Mouse (Mus musculus) kidney, embryonic 16.5 days (tissue): ENCODE data around the gene Sema6c. TPM values are rescaled to one million over a fixed set of nuclear protein-coding genes. Genes with fewer than 3 reads are reported as not detected.
A peak's percentile ranks its signal among the peaks of the same experiment; 100 is the strongest.
"Not testable (repeated sequence)": the region's sequence is repeated elsewhere in the genome, so short reads cannot be mapped to it uniquely, and the experiment has no call there.

Source experiments
- ATAC-seq: fragments of 200-750 bp; cut with Nextera tagmentation; 2 replicates; pipeline ENCODE4 v1.8.0; 2017; ENCODE audit warnings: moderate TSS enrichment; ENCODE audit not compliant: low FRiP score, low TSS enrichment
- H3K27ac ChIP-seq: fragments of 300-500 bp; sonication (generic); 2 replicates; pipeline ENCODE4 v1.5.1; 2014; ENCODE audit warnings: low read length
- H3K27me3 ChIP-seq: fragments of 300-500 bp; sonication (generic); 2 replicates; pipeline ENCODE4 v1.6.1; 2014; ENCODE audit warnings: low read length, control low read depth, mixed read lengths; ENCODE audit not compliant: insufficient read depth
- H3K36me3 ChIP-seq: fragments of 300-500 bp; sonication (generic); 2 replicates; pipeline ENCODE4 v1.6.1; 2014; ENCODE audit warnings: low read length, control low read depth, mixed read lengths; ENCODE audit not compliant: insufficient read depth
- H3K4me1 ChIP-seq: fragments of 300-500 bp; sonication (generic); 2 replicates; pipeline ENCODE4 v1.6.1; 2014; ENCODE audit warnings: low read length, control low read depth, mixed read lengths; ENCODE audit not compliant: insufficient read depth
- H3K4me2 ChIP-seq: fragments of 300-500 bp; sonication (generic); replicated peaks from 2 replicates; pipeline ENCODE4 v1.6.1; 2014; ENCODE audit warnings: low read depth, low read length
- H3K4me3 ChIP-seq: fragments of 300-500 bp; sonication (generic); 2 replicates; pipeline ENCODE4 v1.5.1; 2014; ENCODE audit warnings: mild to moderate bottlenecking, low read length
- H3K9ac ChIP-seq: fragments of 300-500 bp; sonication (generic); replicated peaks from 2 replicates; pipeline ENCODE4 v1.6.1; 2014; ENCODE audit warnings: low read length
- H3K9me3 ChIP-seq: fragments of 300-500 bp; sonication (generic); 2 replicates; pipeline ENCODE4 v1.6.1; 2016; ENCODE audit warnings: low read length, control low read depth
- WGBS: fragments of 180-500 bp; shearing (Covaris S2); extraction: QIAGEN DNeasy Blood & Tissue Kit; methylation state at CpG from one replicate; pipeline ENCODE4 v1.1.7; 2014; 5-methylcytosine and 5-hydroxymethylcytosine counted together
- polyA plus RNA-seq: library from polyadenylated mRNA; unstranded; fragments of >200 nt; fragmentation: Nextera tagmentation; extraction: Ambion mirVana; gene quantifications from 2 replicates; pipeline ENCODE4 v1.2.1, GENCODE M21; 2015

The Sema6c gene
- polyA plus RNA-seq, 1 experiment from 2014 or later = 3.0 TPM

DNA sequence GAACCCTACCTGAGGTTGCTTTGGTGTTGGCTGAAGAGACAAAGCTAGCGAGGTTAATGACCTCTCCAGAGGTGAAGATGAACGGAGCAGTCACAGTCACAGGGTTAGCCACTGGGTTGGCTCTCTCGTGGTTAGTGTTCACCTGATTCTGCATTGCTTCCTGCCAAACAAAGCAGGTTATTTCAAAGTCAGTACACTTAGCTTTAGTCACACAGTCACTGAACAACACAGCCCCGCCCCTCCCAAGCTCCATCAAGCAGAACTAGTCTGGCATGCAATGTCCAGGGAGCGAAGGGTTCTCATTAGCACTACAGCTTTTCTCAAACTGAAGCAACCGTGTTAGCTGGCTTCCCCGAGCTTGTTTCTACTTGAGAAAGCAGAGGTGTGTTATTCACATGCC, 39.9 kb downstream of the Sema6c start:
- peak; percentile 93 for ATAC-seq

DNA sequence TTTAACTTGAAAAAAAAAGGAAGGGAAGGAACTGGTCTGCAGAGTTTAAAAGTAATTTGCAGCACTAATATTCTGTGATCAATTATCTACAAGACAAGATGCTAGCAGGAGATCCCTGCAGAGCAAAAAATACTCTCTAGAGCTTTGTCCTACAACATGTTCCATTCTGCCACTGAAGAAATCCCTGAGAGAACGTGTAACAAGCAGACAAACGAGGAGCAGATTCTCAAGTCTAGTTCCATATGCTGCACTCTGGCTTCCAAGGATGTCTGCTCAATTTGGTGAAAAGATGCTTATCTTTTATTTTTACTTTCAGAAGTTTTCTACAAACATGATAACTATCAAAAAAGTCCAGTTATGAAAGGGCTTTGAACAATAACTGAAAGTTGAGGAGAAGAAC, 40.3 kb downstream of the Sema6c start:
- no peaks in the 10 kb centered on the region for H3K9me3 ChIP-seq
- peaks cover 64% of the 10 kb centered on the region for H3K36me3 ChIP-seq
- WGBS = 71% methylated on average over 2 of the region's 2 CpGs
- no peak overlapping the region for H3K9ac ChIP-seq
- H3K27ac ChIP-seq = peak overlapping the region; percentile 83
- no peak overlapping the region for H3K4me3 ChIP-seq
- H3K4me2 ChIP-seq = no peak overlapping the region
- H3K27me3 ChIP-seq = no peaks in the 10 kb centered on the region
- ATAC-seq = no peak
- H3K4me1 ChIP-seq = no peaks in the 10 kb centered on the region

More for the DNA sequence above, 39.9 kb downstream of the Sema6c start:
- H3K27me3 ChIP-seq = no peaks in the 10 kb centered on the region
- H3K9ac ChIP-seq = no peak overlapping the region
- H3K4me3 ChIP-seq = no peak overlapping the region
- no peak overlapping the region for H3K4me2 ChIP-seq
- H3K27ac ChIP-seq = peak overlapping the region; percentile 83
- no peaks in the 10 kb centered on the region for H3K9me3 ChIP-seq
- H3K4me1 ChIP-seq = no peaks in the 10 kb centered on the region
- 53% methylated on average over 7 of the region's 7 CpGs for WGBS
- peaks cover 64% of the 10 kb centered on the region for H3K36me3 ChIP-seq

DNA sequence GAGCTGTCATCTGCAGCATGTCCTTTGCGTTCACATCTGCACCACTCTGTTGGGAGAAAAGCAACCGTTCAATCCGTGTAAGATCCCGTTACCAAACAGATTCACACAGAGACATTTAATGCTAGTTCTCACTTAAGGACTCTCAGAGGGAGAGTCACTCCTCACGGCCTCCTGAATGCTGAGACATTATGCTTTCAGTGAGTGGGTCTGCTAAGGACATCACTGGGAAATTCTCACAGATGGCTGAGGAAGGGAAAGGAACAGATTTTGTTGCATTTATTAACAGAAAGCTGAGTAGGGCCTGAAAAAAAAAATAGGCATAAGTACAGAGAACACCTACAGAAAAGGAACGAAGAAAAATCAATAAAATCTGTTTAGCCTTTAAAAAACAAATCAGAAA, 43.6 kb downstream of the Sema6c start:
- no peak overlapping the region for H3K4me2 ChIP-seq
- H3K9ac ChIP-seq = no peak overlapping the region
- no peak for ATAC-seq
- peaks cover 50% of the 10 kb centered on the region for H3K36me3 ChIP-seq
- WGBS = 88% methylated on average over 6 of the region's 6 CpGs
- no peak overlapping the region for H3K4me3 ChIP-seq
- no peaks in the 10 kb centered on the region for H3K4me1 ChIP-seq
- no peaks in the 10 kb centered on the region for H3K27me3 ChIP-seq
- H3K9me3 ChIP-seq = no peaks in the 10 kb centered on the region
- no peak overlapping the region for H3K27ac ChIP-seq

DNA sequence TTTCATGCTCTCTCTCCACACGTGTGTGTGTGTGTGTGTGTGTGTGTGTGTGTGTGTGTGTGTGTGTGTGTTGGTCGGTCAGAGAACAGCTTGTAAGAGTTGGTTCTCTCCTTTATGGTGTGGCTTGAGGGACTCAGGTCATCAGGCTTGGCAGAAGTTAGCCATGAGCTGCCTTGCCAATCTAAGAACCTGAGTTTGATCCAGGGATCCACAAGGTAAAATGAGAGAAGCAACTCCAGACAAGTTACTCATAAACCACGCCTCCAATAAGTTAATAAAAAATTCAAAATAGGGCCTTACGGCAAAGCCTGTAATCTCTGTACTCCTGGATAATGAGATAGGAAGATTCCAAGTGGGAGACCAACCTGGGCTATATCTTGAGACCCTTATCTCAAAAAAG, 48.0 kb downstream of the Sema6c start:
- Histone ChIP-seq H3K9me3 (no peaks in the 10 kb centered on the region), H3K4me3 (no peak overlapping the region), H3K27me3 (no peaks in the 10 kb centered on the region), H3K27ac (no peak overlapping the region), H3K36me3 (peaks cover 26% of the 10 kb centered on the region), H3K4me2 (no peak overlapping the region), H3K4me1 (no peaks in the 10 kb centered on the region), H3K9ac (no peak overlapping the region)
- ATAC-seq = no peak
- 93% methylated on average over 4 of the region's 4 CpGs for WGBS

DNA sequence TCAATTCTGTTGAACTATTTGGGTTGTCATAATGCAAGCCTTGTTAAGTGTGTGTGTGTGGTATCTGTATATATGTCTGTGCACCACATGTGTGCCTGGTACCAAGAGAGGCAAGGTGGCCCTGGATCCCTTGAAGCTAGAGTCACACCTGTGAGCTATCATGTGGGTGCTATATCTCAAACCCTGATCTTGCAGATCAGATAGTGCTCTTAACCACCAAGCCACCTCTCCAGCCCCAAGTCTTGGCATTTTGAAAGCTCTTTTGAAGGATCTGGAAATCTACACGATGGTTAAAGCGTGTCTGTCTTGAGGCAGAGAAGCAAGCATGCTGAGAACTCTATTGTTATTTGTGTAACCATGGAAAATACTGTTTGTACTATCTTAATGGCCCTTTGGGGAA, 50.3 kb downstream of the Sema6c start:
- no peak overlapping the region for H3K4me2 ChIP-seq
- H3K27me3 ChIP-seq = no peaks in the 10 kb centered on the region
- no peak overlapping the region for H3K9ac ChIP-seq
- no peak overlapping the region for H3K4me3 ChIP-seq
- no peak for ATAC-seq
- no peak overlapping the region for H3K27ac ChIP-seq
- no peaks in the 10 kb centered on the region for H3K4me1 ChIP-seq
- H3K36me3 ChIP-seq = peaks cover 20% of the 10 kb centered on the region
- WGBS = 97% methylated on average over 2 of the region's 2 CpGs
- no peaks in the 10 kb centered on the region for H3K9me3 ChIP-seq

DNA sequence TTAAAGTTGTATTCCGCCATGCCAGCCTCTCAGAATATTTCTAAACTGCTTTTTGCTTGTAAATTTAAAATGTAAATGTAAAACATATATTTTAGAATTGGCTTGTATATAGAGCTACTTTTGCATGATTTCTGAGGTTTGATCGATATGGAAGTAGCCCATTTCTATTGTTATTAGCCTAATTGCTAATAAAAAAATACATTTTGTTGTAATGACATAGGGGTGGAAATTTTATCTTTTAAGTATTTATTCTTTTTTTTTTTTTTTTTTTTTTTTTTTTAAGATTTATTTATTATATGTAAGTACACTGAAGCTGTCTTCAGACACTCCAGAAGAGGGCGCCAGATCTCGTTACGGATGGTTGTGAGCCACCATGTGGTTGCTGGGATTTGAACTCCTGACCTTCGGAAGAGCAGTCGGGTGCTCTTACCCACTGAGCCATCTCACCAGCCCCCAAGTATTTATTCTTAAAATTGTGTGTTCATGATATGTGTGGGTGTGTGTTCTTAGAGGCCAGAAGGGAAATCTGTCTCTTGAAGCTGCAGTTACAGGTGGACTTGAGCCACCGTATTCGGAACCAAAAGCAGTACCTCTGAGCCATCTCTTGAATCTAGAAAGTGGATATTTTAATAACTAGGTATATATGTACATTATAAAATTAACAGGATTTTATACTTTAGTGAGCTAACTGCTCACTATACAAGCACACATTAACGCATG, 52.8 kb downstream of the Sema6c start:
- not testable (repeated sequence) for H3K9me3 ChIP-seq, H3K4me2 ChIP-seq, H3K9ac ChIP-seq, ATAC-seq, H3K4me3 ChIP-seq, H3K4me1 ChIP-seq, H3K27ac ChIP-seq, H3K27me3 ChIP-seq
- H3K36me3 ChIP-seq = peaks cover 11% of the 10 kb centered on the region
- WGBS = 93% methylated on average over 7 of the region's 10 CpGs

DNA sequence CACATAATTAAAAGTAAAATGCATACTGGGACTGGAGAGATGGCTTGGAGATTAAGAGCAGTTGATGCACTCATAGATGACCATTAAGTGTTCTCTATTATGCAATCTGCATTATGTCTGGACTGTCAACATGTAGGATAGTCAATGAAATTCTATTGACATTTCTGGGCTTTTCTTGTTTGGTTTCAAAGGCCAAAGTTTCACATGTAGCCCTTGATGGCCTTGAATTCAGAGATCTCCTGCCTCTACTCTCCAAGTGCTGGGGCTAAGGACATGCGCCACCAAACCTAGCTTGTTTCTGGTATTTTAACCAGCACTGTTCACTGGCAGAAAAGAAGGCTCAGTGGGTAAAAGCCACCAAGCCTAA, 53.3 kb downstream of the Sema6c start:
- H3K4me1 ChIP-seq = peaks cover 13% of the 10 kb centered on the region
- no peak overlapping the region for H3K4me2 ChIP-seq
- H3K27me3 ChIP-seq = no peaks in the 10 kb centered on the region
- peaks cover 11% of the 10 kb centered on the region for H3K36me3 ChIP-seq
- no peak for ATAC-seq
- H3K9ac ChIP-seq = no peak overlapping the region
- 96% methylated on average over 1 of the region's 1 CpGs for WGBS
- no peak overlapping the region for H3K27ac ChIP-seq
- no peaks in the 10 kb centered on the region for H3K9me3 ChIP-seq
- no peak overlapping the region for H3K4me3 ChIP-seq

DNA sequence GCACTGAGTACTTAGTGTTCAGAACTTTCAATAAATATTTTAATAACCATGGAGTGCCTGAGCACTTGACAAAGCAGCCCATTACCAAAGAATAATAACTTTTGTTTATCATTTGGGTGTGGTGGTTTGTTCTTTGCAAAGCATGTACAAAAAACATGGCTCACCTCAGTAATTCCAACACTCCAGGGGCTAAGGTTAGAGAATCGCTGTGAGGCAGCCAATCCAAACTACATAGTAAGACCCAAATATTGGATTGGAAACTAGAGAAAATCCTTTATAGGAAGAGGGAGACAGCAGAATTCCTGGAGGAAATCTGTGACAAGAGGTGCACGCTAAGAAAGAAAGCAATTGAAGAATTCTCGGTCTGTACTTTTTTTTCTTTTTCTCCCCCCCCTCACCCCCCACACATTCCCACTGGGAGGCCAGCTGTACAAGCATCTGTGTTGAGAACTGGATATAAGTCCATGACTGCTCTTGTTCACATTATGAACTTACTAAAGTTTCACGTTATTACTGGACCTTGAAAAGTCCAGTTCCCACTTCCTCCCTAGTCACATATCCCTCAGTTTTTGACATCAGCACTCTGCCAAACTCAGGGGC, 56.5 kb downstream of the Sema6c start:
- H3K4me2 ChIP-seq = peak overlapping the region; percentile 77
- H3K9ac ChIP-seq = peak overlapping the region; percentile 99
- H3K27ac ChIP-seq = peak overlapping the region; percentile 100
- H3K9me3 ChIP-seq = no peaks in the 10 kb centered on the region
- peak; percentile 62 for ATAC-seq
- 16% methylated on average over 4 of the region's 4 CpGs for WGBS
- peak overlapping the region; percentile 87 for H3K4me3 ChIP-seq
- peaks cover 14% of the 10 kb centered on the region for H3K4me1 ChIP-seq
- no peaks in the 10 kb centered on the region for H3K27me3 ChIP-seq
- H3K36me3 ChIP-seq = peaks cover 31% of the 10 kb centered on the region

DNA sequence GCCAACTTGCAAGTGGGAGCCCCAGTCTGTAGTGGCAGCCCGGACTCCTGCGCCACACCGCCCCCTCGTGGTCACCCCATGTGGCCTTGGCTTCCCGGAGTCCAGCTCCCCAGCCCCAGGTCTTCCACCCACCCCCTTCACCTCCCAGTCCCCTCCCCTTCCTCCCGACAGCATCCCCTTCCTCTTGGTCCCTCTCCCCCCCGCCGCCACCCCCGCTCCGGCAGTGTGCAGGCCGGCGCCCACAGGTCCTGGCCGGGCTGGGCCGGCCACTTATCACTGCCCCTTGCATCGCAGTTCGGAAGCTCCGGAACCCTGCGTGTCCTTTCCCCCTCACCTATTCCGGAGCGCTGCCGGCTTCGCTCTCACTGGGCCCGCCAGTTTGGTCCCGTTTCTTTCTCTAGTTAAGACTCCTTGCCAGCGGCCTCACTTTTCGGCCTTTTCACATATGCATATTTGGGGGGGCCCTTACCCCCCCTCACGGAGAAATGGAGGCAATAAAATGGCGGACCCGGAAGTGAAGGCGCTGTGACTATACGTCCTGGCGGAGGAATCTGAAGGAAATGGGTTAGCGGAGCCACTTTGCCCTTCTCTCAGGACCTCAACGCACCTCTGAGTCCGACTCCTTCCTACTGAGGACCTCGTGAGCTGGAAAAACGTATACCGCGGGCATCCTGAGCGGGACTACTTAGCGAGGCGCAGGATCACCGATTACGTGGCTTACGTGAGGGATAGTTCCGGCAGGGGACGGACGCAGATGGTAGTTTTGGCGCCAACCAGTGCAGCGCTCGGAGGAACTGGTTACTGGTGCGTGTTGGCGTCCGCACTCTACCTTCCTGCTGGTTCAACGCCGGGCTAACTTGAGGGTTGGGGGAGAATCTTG, 57.2 kb downstream of the Sema6c start, which contains the start of gene Gabpb2:
TSS of gene Gabpb2 (minus strand) at position 662 of the 880 bp plus-strand sequence.
- H3K9me3 ChIP-seq = no peaks in the 10 kb centered on the region
- peak within 1 kb of the TSS; percentile 87 for H3K4me3 ChIP-seq
- no peaks in the 10 kb centered on the region for H3K27me3 ChIP-seq
- H3K9ac ChIP-seq = peak within 1 kb of the TSS; percentile 99
- peak; percentile 96 for ATAC-seq
- H3K27ac ChIP-seq = peak within 1 kb of the TSS; percentile 100
- H3K36me3 ChIP-seq = peaks cover 36% of the 10 kb centered on the region
- peaks cover 14% of the 10 kb centered on the region for H3K4me1 ChIP-seq
- under 1% methylated on average over 54 of the region's 56 CpGs for WGBS
- peak within 1 kb of the TSS; percentile 77 for H3K4me2 ChIP-seq
